Mouse (Mus musculus) cerebellum, adult 18-20 months (tissue): Measurements from ENCODE around the gene Ralgps1.

ENCODE experiments used
- DNase-seq, 2 experiments: peaks; one replicate each; pipeline ENCODE4 v3.0.0; 2021

The Ralgps1 gene

DNA sequence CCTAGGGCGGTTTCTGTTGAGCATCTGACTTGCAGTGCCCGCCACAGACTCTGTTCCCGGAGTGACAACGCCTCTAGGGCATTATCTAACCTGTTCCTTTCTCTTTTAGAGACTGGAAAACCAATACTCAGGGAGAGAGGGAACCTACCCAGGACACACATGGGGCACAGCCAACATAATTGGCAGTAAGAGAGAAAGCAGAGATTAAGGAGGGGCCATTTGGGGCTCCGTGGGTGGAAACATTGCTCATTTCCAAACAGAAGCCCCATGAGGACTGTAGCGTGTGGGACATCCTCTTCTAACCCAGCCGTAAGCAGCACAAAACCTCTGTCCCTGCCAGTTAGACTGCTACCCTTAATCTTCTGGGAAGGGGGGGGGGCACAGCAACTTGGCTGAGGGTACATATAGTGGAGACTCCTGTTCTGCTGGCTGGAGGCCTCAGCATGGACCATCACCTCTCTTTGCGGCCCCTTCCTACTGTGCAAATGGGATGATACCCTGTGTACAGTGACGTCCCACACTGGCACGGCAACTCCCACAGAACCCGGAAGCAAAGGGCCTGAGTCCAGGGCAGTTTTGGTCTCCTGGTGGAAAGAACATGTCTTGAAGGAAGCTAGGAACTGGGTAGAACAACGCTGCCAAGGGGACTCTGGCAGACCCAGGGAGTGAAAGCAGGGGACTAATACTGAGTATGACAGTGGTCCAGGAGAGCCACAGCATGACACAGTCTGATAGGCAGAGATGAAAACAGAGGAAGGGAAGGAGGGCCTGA is 96.4 kb downstream of the Ralgps1 start:
- DNase-seq: peak; percentile 42 to 60

DNA sequence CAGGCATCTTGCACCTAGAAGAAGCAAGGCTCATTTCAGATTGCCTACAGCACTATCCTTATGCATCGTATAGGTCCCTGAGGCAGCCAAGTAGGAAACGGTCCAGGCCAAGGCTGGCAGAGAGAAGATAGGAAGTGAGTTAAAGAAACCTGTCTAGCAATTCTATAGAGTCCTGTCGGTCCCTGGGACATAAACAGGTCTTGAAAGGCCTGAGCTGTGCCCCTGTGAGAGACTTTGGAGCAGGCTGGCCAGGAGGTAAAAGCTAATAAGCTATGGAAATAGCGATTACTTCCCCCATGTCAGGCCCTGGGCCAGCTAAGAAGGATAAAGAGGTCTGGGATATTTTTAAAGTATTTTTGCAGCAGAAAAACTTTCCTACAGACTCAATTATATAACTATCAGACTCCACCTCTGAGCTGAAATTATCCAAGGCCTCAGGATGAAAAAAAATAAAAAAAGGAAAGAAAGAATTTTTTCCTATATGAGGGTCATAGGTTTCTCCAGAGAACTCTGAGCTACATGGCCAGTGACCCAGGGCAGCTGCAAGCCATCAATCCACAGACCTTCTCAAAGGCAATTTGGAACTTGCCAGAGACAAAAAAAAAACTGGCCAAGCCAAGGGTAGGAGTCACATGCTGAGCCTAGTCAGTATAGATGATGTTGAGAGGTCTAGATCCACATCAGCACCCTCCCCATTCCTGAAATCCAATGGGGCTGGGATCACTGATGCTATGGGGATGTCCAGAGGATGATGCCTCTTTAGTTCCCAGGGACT is 98.4 kb downstream of the Ralgps1 start:
- no peak for DNase-seq

DNA sequence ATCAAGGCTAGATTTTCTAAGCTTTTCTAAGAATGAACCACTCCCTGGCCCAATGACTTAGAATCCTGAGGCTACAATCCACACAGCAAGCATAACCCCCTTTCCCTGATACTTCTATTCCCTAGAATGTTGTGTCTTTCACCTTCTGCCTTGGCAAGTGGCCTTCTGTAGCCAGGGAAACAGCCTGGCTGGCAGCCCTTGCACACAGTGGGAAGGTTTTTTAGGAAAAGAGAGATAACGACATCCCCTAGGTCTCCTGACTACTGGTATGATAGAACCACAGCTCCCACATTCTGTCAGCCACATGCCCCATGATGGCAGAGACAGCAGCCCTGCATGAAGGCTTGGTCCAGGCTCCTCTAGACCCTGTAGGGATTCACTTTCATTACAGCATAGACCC is 99.8 kb downstream of the Ralgps1 start:
- DNase-seq: no peak

DNA sequence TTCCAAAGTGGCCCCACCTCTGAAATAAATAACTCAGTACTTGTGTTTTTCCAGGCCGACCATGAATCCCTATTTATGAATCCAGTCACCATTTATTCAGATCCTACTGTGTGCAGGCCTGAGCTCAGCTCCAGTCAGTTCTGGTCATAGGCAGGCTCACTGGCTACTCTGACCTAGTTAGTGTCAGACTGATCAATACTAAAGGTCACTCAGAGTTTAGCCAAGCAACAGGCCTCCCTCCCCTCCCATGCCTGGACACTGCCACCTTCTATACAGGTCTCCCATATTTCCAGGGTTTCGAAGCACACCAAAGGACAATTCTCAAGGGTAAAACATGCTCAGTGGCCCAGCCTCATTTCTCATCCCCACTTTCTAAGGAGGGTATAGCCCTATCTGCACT is 100.7 kb downstream of the Ralgps1 start:
- no peak for DNase-seq

DNA sequence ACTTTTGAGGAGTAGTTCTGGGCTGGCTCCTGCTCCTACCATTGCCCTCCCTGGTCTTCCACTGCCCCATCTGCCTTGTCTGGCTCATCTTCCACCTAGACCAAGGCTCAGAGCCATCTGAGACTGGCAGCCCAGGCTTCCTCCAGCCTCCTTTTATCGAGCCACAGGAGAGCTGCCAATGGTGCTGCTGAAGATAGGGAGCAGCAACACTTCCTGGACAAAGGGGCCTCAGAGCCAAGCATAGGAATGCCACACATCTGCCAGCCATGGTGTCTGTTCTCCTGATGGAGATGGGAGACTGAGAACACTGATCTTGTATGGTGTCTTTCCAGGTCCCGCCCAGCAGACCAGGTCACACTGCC is 102.2 kb downstream of the Ralgps1 start:
- DNase-seq: peak; percentile 50 to 65

DNA sequence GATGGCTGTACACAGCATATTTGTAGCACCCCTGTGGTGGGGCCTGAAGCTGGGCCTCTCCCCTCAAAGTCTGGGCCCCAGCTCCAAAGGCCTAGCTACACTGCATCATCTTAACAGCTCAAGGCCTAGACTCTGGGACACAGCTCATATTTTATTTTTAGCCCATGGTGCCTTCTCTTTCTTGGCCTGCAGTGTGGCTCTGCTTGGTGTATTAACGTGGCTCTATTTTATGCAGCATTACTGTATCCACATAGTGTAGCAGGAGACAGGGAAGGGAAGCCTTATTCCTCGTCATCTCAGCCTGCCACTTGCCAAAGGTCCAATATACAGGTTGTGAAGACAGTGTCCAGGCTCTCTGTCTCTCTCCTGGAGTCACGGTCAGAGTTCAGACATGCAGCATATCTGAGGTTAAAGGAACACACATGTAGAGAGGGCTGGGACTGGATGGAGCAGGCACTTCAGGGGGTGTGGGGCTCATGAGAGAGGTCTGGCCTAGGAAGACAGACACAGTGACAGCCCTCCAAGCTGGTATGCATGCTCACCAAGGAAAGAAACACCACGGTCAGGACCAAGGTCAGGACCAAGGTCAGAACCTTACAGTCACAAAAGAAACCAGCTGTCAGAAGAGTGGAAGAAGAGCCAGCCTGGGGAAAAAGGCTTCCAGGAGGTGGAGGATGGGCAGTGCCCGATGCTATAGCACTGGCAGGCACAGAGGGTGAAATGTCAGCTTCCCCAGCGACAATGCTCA is 102.7 kb downstream of the Ralgps1 start:
- DNase-seq: no peak

DNA sequence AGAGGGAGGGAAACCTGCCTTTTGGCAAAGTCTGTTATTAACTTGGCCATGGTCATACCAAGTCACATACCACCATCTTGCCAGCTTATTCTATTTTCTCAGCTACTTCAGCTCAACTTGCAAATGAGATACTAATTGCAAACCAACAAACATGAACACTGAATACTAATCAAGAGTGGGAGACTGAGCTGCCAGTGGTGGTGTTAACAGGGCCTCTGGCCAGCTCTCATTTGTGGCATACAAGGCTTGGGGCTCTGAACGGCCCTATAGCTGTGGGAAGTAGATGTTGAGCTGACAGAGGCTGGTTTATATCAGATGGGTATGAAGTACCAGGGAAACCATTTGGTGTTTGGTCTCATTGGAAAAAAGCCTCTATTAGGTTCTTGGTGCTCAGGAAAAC is 104.2 kb downstream of the Ralgps1 start:
- DNase-seq: no peak

DNA sequence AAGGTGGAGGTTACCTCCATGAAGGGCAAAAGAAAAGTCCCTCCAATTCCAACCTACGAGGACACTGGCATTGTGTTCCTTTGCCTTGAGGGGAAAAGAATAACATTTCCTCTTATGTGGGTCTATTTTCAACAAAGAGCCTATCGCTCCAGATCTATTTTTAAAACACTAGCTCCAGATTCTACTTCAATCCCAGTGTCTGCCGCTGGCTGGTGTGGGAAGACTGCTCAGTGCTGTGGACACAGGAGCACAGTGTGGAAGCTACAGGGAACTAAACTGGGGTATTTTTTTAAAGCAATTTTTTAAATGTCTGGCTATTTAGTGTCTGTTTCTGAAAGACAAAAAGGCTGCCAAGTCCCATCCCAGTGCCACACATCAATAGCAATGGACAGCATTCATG is 105.5 kb downstream of the Ralgps1 start:
- no peak for DNase-seq

DNA sequence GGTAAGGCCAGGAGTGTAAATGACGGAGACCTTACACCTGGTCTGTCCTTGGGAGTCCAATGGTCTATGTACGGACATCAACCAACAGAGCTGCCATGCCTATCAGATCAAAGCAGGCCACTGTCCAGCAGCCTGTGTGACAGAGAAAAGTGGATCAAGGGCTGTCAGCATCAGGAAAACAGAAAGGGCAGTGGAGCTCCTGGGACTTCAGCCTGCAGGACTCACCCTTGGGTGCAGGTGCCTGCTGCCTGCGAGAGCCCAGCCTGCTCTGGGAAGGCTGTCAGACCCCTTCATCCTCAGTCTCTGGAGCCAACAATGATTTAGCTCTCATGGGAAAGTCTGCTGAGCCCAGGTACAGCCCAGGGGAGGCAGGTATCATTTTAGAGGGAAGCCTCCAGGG is 109.8 kb downstream of the Ralgps1 start:
- no peak for DNase-seq

DNA sequence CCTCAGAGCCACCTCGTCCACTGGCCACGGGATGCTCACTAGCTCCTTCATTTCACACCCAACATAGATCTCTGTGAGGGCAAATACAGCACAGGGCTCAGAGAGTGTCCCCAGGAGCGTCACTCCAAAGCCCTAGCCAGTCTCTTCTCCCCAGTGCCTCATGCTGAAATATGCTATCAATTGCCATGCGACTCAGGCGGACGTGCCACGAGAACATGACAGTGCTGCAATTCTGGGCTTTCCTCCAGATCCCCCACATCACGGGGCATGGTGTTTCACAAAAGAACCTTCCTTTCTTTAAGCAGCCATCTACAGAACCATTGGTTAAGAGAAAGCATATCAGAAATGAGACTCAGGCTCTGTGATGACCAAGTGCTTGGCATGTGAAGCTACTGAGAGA is 110.5 kb downstream of the Ralgps1 start:
- DNase-seq: peak in 1 of 2 experiments; percentile 36

DNA sequence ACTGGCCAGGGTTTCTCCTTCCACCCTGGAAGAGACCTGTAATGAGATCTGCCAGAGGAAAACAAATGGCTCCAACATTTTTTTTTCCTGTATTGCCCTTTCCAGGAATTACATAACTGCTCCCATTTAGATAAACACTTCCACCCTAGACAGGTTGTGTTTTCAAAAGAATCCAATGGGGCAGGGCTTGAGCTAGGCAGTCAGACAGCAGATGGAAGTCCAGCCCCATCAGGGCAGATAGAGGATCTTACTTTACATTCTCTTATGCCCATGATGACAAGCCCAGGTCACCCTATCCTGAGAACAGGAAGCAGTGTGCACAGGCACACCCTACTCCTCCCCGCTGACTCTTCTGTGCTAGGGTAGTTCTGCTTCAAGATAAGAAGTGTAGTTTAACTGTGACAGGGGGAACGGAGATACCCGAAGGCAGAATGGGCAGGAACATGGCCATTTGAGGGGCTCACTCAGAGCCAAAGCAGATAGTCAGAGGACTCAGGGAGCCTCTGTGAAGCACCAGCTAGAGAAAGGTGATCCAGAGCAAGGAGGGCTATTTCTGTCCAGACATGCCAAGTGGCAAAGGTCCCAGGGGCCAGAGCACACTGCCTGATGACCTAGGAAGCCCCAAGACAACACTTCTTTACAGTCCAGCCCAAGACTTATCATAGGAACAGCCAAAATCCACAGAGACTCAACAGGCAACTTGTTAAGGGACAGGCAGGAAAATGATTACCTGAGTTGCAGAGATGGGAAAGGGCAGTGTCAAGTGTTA is 114.3 kb downstream of the Ralgps1 start:
- peak; percentile 42 to 48 for DNase-seq

DNA sequence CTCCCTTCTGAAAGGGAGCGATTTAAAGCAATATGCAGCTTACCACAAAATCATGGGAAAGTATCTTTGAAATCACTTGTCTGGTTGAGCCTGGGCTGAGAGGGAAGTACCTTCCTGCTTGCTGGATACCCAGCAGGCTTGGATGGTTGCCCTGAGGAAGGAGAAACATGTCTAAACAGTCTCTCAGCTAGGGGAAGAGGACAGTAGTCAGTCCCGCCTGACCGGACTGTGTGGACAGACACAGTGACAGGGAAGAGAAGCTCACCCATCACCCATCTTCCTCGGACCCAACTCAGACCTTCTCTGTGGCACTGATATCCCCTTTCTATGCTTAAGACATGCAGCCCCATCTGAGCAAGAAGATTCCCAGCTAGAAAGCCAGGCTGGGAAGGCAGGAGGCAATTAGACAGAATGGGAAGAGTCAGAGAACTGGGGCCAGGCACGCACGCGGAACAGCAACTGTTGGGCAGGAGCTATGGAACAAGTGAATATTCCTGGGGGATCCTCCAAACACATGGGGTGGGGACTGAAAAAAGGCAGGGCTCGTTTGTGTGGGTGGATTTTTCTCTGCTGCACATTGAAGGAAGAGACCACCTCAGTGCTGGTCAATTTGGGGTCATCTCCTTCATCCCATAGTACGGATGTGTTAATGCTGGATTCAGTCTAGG is 116.8 kb downstream of the Ralgps1 start:
- peak; percentile 64 to 71 for DNase-seq

DNA sequence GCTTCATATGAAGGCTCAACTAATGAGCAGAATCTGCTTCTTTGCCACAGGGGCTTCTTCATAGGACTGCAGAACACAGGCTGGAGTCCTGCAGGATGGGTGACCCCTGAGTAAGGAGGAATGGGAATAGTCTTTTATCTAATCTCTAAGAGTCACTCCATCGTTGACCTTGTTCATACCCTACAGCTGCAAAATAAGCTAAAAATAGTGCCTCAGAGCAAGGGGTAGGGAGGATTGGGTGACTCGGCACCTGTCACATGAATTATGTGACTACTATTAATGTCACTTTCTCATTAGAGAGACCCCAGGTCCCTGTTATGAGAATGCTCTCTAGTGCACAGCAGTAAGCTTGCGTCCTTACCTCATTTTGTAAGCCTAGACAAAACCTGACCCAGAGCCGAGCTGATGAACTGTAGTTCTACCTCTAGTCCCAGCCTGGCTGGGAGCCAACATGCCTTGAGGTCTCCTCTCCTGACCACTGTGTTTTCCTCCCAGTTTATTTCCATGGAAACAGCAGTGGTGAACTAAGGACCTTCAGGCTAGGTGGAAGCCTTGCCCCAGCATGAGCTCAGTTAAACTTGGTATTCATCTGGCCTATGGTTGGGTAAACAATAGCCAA is 117.6 kb downstream of the Ralgps1 start:
- no peak for DNase-seq

DNA sequence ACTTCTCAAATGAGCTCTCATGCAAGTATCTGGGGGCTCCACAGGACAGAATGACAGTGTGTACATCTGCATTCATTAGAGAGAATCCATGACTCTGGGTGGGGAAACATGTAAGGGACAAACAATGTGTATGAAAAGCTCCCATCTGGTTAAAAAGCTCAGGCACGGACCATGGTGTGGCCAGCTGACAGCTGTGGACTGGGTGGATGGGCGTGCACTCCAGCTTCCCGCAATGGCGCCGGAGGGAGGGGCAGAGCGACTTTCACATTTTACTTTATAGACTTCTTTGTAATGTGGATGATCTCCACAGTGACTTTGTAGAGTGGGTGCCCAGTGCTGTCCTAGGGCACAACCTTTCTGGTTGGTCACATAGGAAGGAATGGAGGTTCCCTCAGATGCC is 118.5 kb downstream of the Ralgps1 start:
- DNase-seq: no peak

DNA sequence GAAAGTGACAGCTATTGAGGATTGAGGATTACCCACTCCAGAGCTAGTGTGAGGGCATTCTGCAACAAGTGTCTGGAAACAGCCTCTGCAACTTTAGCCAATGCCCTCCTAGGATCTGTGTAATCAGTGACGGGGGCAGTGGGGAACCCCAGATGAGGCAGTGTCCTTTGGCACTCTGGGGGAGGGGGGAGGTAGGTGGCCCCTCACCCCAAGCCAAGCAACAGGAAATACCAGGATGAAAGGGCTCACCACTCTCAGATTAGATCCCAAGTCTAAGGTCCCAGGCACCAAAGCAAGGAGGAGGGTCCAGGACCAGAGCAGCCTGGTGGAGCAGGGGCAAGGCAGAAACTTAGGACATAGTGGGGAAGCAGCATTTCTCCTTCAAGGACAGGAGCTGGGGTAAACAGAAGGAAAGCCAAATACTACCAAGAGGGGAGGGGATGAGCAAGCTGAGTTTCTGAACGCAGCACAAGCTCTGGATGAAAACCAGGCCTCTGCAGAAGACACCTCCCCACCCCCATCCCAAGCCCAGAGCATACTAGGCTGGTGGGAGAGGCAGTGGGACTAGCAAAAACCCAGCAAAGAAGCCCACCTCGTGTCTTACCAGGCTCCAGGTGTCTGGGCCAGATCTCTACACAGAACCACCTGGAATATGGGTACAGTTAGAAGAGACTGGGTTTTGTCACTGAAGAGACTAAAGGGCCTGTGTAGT is 121.2 kb downstream of the Ralgps1 start:
- no peak for DNase-seq

DNA sequence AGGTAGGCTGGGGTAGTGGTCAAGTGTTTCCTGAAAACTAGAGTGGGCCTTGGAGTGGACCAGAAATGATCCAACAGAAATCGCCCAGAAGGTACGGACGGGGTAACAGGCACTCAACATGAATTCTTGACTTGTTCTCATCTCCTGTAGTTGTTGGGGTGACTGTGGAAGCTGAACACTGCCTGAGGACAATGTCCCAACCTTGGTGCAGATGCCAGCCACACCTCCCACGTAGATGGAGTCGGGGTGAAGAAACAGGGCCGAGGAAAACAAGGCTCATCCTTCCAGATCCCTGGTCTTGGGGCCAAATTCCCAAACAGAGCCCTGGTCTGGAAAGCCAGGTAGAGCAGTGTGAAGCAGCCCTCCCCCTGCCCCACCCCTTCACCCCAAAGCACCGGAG is 122.7 kb downstream of the Ralgps1 start:
- DNase-seq: no peak

DNA sequence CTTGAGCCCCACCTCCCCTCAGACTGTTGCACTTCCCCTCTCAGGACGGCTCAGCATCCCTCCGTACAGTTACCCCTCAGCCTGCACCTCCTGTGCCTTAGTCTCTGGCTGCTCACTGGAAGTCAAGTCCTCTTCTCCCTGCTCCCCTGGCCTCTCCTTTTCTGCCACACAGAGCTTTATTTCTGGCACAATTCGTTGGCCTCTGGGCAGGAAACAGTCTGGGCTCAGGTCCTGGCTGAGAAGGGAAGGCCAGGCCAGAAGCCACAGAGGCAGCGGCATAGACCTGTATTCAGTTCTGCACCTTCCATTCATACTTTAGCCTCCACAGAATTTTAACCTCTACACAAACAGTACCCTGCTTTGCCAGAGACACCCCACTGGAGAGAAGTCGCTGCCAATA is 124.4 kb downstream of the Ralgps1 start:
- DNase-seq: peak; percentile 35 to 43

DNA sequence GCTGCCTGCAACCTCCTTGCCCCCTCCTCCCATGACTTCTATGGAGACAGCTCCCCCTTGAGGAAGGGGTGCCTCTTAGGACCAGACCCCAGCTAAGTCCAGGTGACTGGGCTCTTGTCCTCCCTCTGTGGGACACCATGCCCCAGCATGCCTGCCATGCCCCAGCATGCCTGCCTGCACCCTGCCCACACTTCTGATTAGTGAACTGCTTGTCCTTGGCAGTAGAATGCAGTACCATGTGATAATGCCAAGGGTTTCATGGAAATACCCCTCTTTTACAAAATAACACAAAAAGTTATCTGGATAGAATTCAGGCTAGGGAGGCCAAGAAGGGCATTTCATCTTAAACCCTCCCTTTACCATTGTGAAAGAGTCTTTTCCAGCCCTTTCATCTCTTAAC is 125.9 kb downstream of the Ralgps1 start:
- no peak for DNase-seq

DNA sequence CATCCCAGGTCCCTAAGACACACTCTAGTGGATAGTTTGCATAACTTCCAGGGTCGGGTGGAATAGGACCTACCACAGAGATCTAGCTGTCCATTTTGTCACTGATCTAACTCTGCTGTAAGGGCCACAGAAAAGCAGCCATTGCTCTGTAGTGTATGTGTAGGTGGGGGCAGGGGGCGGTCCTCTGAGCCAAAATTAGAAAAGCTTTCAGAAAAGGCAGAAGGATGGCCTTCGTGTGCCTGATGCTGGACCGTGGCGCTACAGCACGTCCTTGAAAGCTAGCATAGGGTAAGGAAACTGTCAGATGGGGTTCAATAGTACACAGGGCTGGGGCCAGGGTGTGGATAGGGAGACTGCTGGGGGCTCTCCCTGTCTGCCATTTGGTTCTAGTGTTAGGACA is 126.4 kb downstream of the Ralgps1 start:
- no peak for DNase-seq

DNA sequence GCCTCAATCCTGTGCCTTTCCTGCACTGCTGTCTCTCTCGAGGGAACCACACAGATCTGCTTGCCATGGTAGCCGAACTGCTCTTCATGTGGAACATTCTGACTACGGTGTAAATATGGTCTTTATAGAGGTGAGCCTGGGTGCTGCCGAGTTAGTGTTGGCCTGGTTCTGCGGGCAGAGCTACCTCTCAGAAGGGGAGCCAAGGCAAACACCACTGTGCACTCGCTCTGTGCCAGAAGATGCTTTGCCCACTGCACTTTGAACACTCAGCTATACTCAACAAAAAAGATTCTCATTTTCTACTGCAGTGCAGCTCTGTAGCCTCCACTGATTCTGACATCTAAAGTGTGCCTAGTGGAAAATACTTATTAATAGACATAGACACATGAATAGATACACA is 133.7 kb downstream of the Ralgps1 start:
- DNase-seq: no peak

DNA sequence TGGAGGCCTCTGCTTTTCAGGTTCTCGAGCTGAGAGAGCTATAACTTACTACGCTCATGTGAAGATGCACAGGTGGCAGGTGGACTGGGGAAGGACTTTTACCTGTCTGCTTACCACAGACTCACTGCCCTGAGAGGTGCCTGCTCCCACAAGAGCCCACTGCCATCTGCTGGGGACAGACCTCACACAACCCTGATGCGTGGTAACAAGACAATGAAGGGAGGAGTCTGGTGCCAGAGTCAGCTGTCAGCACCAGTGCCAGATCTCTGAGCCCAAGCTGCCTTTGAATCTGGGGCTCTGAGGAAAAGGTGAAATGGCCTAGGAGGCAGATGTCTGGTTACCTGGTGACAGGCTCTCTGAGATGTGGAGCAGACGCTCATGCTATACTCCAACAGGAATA is 136.4 kb downstream of the Ralgps1 start:
- peak; percentile 52 to 66 for DNase-seq
